Mouse (Mus musculus): ENCODE measurements at regions not wholly inside any gene's neighbourhood (a gene's known extent, or its start where the extent isn't known, plus 50 kb on each side); places are given as distances from the start of the nearest gene placed in this dataset.

DNA sequence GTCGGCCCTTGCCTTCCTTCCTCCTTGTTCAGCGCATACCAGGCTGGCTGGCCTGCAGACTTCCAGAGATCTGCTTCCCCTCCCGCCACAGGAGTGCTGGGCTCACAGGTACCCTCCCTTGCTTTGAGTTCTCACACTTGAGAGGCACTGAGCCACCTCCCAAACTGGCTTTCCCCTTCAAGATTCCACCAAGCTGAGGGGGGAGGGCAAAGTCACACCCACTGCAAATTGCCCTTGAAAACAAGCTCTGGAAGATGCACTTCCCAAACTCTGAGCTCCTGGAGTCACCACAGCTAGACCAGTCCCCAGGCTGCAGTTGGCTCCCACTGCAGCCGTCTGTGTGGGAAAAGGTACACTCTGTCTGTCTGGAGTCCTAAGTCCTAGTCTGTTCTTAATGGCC lies 142.1 kb upstream of the Slc22a12 start:
- in situ Hi-C loops (cut with MboI, MseI): loop anchor here (5.0 to 25.0 kb wide), 9 partner anchors 137 to 652 kb away; partner anchors contain the start of genes Kcnk4 (in 1 of the 2), Mark2 (in 1 of the 2) and Prdx5 (in 1 of the 2)

DNA sequence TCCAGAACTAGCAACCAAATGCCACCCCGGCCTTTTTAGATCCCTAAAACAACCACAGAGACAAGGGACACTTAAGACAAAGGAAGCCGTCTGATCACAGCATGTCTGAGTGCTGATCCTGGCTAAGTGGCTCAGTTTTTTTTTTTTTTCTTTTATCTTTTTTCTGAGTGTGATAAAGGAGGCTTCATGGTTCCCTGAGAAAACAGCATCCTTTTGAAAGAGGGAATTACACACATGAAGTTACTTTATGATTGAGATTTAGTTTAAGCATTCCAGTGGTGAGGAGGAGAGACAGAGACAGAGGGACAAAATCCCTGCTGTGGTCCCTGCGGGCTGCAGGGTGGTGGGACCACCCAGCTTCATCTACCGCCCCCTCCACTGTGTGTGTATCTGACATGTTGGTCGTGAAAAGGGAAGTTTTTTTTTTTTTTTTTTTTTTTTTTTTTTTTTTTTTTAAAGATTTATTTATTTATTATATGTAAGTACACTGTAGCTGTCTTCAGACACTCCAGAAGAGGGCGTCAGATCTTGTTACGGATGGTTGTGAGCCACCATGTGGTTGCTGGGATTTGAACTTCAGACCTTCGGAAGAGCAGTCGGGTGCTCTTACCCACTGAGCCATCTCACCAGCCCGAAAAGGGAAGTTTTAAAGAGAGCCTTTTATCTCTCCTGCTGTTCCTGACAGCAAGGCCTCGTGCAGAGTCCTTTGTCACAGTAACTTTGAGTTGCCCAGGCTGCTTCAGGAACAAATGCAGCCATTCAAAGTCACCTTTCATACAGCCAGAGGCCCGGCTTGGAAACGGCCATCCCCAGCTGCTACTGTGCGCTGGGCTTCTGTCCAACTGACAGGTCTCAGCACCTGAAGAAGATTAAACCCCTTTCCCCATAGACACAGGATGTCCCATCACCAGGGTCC lies 136.8 kb upstream of the Slc22a12 start:
- in situ Hi-C loops (cut with MboI, MseI): loop anchor here (5.0 to 25.0 kb wide), 10 partner anchors 47 to 658 kb away; partner anchors contain the start of genes Kcnk4 (in 1 of the 2), Mark2 (in 1 of the 2) and Prdx5 (in 1 of the 2)

DNA sequence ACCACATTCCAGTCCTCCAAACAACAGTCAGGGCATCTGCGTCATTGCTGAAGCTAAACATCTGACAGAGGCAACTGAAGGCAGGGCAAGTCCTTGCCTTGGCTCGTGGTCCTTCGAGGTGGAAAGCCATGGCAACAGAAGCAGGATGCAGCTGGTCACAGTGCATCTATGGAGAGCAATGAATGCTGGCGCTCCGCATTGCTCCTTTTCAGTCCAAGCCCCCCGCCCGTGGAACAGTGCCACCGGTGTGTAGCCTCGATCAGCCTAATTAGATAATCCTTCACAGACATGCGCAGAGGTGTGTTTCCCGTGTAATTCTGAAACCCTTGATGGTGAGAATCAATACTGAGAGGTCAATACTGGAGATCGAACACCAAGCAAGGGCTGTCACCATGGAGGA lies 134.7 kb upstream of the Slc22a12 start:
- in situ Hi-C loops (cut with MboI, MseI): loop anchor here (5.0 to 25.0 kb wide), 4 partner anchors 45 to 660 kb away; partner anchors contain the start of gene Mark2 (in 1 of the 2)

DNA sequence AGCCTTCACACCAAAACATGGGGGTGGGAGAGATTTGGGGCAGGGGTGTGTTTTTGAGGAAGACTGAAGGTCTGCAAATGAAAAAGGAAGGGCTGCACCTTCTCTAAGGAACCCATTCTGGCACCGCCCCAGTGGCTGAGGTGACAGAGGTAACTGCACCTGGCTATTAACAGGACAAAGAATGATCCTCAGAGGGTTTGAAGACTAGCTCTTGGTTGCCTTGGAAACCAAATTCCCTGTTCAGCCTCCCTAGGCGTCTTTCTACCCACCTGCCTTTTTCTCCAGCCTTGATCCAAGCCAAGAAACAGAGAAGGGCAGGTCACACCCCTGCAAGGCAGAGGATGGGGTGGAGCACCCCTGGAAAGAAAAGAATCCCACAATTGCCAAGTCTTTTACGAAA lies 132.8 kb upstream of the Slc22a12 start:
- in situ Hi-C loops (cut with MboI, MseI): loop anchor here (5.0 to 25.0 kb wide), 4 partner anchors 43 to 662 kb away; partner anchors contain the start of gene Mark2 (in 1 of the 2)

DNA sequence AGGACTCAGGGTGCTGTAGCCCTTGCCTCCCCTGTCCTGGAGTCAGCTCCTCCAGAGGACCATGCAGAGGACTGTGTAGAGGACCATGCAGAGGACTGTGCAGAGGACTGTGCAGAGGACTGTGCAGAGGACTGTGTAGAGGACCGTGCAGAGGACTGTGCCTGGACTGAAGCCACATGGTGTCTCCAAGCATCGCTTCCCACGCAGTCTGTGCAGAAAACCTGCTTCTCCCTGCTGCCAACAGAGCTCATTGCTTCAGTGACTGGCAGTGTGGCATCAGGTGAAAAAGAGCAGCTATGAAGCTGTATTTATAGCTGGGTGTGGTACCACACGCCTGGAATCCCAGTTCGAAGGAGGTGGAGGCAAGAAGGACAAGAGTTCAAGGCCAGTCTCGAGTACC lies 128.9 kb upstream of the Slc22a12 start:
- in situ Hi-C loops (cut with MboI, MseI): loop anchor here in 1 of 2 experiments (10.0 to 25.0 kb wide), 2 partner anchors 184 to 463 kb away; no protein-coding TSS in a partner anchor

DNA sequence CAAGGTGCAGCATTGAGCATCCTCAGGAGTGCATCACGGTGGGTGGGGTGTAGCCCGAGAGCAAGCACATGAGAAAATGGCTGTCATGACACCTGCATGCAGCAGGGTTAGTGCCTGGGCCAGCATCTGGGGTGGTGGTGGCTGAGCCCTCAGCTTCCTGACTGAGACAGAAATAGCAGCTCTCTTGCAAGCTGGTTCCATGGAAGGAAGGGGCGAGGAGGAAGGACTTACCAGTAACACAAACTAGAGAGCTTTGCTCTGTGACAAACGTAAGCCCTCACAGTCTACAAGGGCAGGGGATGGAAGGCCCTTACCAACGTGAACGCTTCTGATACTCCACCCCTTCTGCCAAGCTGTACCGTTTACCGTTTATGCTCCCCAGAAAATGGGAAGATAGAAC lies 127.0 kb upstream of the Slc22a12 start:
- in situ Hi-C loops (cut with MboI, MseI): loop anchor here in 1 of 2 experiments (10.0 to 25.0 kb wide), 2 partner anchors 183 to 465 kb away; no protein-coding TSS in a partner anchor

DNA sequence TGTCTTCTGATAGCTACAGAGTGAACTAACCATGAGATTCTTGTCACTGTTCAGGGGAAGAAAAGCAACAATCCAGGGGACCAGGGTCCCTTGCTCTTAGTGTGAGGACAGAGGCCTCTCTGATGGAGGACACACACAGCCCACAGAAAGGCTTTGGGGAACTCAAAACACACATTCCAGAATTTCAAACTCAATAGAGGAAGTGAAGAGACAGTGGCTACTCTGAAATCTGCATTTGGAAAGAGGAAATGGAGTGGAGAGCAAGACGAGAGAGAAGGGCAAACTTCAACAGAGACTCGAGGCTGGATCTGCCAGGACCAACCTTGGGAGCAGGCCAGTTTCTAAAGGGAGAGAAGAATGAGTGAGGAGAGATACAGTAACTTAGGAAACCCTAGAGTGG lies 125.7 kb upstream of the Slc22a12 start:
- in situ Hi-C loops (cut with MboI, MseI): loop anchor here in 1 of 2 experiments (25.0 kb wide), 1 partner anchor 181 kb away; no protein-coding TSS in a partner anchor

DNA sequence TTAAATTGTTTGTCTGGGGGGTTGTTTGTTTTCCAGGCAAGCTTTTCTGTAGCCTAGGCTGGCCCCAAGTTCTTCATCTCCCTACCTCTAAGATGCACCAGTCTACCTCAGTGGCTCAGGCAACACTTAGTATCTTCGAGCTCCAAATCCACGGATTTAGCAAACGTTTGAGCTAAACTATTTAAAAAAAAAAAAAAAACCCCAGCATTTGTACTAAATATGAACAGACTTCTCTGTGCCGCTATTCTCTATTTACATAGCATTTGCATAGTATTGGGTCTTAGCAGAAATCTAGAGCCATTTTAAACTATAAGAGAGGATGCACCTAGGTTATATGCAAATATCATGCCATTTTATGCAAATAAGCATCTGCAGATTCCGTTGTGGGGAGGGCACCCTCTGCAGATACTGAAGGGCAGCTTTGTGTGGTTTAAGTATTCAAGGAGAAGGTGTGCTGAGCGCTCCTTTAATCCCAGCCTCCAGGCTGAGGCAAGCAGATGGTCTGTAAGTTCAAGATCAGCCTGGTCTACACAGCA lies 123.4 kb upstream of the Slc22a12 start:
- in situ Hi-C loops (cut with MboI, MseI): loop anchor here in 1 of 2 experiments (25.0 kb wide), 1 partner anchor 179 kb away; no protein-coding TSS in a partner anchor

DNA sequence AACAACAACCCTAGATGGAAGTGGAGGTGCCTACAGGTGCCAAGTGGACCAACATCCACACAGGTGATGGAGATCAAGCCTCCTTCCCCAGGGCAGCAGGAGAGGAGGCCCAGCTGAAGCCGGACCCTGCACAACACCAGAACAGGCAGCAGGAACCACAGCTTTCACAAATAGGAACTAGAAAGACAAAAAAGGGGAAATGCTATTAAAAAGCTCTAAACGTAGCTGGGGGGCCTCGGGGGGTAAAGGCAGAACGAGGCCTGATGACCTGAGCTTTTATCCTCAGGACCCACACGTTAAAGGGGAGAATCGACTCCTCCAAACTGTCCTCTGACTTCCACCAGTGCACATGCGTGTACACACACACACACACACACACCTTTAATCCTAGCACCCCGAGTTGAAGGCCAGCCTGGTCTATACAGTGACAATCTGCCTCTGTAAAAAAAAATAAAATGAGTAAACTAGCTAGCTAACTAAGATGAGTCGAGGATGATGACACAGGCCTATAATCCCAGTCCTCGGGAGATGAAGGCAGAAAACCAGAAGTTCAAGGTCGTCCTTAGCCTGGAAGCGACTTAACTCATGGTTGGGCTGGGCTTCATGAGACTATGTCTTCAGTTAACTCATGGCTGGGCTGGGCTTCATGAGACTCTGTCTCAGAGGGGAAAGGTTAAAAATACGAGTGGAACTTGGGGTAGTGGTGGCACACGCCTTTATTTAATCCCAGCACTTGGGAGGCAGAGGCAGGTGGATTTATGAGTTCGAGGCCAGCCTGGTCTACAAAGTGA lies 122.6 kb upstream of the Slc22a12 start:
- in situ Hi-C loops (cut with MboI, MseI): loop anchor here in 1 of 2 experiments (25.0 kb wide), 1 partner anchor 178 kb away; no protein-coding TSS in a partner anchor

DNA sequence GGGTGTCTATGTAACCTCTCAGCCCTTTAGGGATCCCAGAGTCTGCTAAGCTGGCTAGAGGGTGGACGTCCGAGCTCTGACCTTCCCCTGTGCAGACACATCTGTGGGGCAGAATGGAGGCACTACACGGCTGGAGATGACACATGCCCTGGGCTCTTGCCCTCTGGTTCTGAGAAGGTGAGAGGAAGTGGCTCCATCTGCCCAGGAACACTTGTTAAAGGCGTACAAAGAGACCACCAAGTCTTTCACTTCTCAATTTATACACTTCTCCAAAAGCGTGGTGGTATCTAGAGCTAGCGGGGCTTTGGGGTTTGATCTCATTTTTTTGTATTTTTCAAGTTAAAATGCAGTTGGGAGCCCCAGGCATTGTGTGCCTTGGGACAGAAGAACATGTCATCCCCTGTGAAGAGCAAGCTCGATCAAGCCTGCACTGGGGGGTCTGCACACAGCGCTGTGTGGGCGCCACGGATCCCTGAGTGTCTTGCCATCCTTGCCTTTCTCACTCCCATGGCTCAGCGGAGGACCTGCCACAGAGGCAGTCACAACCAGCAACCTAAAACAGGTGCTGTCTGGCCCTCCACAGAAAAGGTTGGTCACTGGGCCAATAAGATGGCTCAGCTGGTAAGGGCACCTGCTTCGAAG lies 121.6 kb upstream of the Slc22a12 start:
- in situ Hi-C loops (cut with MboI, MseI): loop anchor here (5.0 to 25.0 kb wide), 2 partner anchors 172 to 177 kb away; no protein-coding TSS in a partner anchor

DNA sequence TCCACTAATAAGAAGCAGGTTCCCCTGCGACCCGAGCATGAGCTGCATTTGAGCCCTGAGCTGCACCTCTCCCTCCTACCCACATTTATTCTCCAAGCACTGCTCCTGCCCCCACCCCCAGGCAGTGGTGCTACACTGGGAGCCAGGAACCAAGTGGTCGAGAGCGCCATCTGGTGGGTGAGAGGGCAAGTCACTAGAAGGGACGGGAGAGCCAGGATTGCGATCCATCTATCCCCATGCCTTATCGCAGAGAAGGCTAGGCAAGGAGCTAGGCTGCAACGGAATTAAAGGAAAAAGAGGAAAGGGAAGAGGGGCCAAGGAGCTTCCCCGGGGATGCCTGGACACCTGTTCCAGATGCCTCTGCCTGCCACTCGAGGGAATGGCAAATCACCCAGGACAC lies 120.6 kb upstream of the Slc22a12 start:
- in situ Hi-C loops (cut with MboI, MseI): loop anchor here (5.0 to 25.0 kb wide), 2 partner anchors 171 to 176 kb away; no protein-coding TSS in a partner anchor

DNA sequence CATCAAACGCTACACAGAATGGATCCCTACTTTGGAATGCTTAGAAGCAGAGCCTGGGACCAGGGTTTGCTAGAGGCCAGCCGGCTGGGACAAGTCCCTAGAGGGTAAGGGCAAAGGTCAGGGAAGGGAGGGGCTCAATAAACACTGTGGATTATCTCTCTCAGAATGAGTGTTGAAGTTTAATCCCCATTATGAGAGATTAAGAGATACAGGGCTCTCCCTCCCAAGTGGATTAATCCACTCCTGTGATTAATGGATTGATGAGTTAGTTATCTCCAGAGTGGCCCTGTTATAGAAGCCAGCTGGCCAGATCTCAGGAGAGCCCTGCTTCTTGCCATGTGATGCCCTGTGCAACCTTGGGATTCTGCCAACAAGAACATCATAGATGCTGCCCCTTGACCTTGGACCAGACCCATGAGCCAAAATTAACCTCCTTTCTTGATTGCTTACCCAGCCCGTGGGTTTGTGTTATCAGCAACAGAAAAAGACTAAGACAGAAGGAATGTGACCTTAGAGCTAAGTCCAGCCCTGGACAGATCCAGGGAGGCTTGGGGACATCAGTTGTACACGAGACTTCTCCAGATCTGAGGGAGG lies 119.6 kb upstream of the Slc22a12 start:
- in situ Hi-C loops (cut with MboI, MseI): loop anchor here (5.0 to 25.0 kb wide), 2 partner anchors 170 to 175 kb away; no protein-coding TSS in a partner anchor

DNA sequence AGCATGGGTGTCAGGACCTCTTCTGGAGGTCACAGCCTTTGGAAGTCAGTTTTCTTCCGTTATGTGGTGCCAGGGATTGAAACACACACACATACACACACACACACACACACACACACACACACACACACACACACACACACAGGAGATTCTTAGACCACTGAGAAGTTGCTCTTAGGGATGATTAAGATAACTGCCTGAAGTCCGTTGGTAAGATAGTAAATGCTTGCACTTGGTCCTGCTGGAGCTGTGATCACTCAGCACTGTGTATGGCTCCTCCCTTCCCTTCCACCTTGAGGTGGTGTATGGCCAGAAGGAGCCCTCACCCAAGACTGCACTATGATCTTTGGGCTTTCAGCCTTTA lies 118.7 kb upstream of the Slc22a12 start:
- in situ Hi-C loops (cut with MboI, MseI): loop anchor here (5.0 to 25.0 kb wide), 2 partner anchors 169 to 174 kb away; no protein-coding TSS in a partner anchor

DNA sequence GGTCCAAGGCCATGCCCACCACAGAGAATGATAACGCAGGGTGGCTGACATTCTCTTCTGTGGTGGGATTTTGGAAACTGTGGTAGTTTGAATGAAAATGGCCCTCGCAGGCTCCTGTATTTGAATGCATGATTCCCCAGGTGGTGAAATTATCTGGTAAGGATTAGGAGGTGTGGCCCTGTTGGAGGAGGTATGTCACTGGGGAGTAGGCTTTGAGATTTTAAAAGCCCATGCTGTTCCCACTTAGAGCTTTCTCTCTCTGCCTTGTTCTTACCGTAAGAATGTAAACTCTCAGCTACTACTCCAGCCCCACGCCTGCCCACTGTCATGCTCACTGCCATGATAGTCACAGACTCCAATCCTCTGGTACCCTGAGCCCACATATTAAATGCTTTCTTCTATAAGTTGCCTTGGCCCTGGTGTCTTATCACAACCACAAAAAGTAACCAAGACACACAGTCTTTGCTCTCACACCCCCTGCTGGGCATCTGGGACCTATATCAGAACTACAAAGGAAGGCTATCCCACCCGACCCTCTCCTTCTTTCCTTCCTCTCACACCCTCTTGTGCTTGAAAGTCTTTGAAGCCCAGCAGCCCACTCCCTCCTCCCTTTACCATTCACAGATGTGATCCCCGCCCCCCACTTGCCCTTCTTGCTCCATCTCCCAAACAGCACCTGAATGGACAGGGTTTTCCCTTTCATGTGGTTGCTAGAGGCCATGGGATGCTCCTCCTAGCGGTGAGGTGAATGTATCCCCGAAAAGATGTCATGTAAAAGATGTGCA lies 118.1 kb upstream of the Slc22a12 start:
- in situ Hi-C loops (cut with MboI, MseI): loop anchor here (5.0 to 25.0 kb wide), 2 partner anchors 169 to 174 kb away; no protein-coding TSS in a partner anchor

DNA sequence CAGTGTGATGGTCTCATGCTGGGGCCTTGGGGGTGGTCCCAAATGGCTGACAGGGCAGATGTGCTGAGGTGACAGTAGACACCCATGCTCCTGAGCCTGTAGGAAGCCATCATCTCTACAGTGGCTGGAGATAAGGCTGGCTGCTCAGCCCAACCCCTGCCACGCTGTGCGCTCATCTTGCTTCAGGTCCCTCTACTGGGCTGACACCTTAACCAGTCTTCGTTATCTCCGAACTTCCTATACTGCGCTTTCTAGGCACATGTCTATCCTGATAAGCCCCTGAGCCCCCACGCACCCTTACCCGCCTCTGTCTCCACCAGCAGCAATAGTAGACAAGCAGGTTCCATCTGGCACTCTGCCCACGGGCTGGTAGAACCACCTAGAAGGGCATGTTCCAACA lies 117.3 kb upstream of the Slc22a12 start:
- in situ Hi-C loops (cut with MboI, MseI): loop anchor here (5.0 to 25.0 kb wide), 2 partner anchors 168 to 173 kb away; no protein-coding TSS in a partner anchor

DNA sequence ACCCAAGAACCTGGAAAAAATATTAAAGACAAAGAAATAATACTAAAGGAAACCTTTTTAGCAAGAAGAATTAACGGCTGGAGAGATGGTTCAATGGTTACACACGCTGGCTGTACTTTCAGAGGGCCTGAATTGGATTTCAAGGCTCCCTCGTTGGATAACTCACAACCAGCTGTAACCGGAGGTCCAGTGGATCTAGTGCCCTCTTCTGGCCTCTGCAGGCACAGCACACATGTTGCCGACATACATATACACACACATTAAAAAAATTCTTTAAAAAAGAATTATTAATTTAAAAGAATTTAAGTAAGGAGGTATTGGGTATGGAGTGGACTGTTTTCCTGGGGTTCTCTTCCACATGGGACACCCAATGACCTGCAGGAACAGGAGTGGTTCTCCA lies 111.7 kb upstream of the Slc22a12 start:
- in situ Hi-C loops (cut with MboI, MseI): loop anchor here in 1 of 2 experiments (25.0 kb wide), 1 partner anchor 167 kb away; no protein-coding TSS in a partner anchor

DNA sequence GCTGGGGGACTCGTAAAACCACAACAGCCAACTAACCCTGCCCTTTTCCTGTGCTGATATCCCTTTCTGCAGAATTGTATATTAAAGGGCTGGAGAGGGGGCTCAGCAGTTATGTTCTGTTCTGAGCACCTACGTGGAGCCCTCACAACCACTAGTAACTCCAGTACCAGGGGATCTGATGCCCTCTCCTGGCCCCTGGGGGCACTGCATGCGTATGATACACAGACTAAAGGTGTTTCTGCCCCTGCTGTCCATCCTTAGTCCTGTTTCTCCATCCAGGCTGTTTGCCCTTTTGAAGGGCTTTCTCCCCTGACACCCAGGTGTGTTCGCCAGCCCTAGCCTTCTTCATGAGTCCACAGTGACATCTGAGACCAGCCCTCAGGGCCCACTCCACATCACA lies 109.9 kb upstream of the Slc22a12 start:
- in situ Hi-C loops (cut with MboI, MseI): loop anchor here in 1 of 2 experiments (25.0 kb wide), 1 partner anchor 165 kb away; no protein-coding TSS in a partner anchor

DNA sequence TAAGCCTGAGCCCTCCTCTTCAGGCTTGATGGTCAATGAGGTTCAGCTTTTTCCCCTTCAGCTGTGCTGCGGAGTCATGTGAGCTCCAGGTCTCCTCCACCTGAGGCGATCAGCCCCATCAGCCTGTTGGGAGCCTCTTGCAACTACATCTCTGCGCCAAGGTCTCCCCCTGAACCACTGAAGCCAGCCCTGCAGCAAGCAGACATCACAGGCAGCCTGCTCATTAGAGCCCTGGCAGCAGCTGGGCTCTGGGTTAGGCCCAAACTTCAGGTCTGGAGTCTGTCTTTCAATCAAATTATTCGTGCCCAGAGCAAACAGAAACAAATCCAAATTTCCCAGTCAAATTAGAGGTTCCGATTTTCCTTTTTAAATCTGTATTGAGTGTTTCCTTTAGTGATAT lies 108.4 kb upstream of the Slc22a12 start:
- in situ Hi-C loops (cut with MboI, MseI): loop anchor here in 1 of 2 experiments (25.0 kb wide), 1 partner anchor 164 kb away; no protein-coding TSS in a partner anchor

DNA sequence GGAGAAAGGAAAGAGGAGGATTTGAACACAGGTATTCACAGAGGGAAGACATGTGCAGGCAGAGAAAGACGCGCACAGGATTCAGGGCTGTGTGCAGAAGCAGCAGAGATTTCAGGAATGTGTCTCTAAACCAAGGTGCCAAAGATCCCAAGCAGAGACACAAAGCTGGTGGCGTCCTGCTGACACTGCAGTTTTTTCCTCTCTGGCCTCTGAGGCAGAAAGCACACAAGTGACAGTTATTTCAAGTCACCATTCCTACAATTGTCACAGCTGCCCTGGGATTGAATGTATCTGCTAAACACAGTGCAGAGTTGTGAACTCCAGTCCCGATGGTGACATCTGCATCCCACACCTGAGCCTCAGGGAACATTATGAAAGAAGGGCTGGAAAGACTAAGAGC lies 107.1 kb upstream of the Slc22a12 start:
- in situ Hi-C loops (cut with MboI, MseI): loop anchor here in 1 of 2 experiments (25.0 kb wide), 1 partner anchor 163 kb away; no protein-coding TSS in a partner anchor

Data from T-helper 17 cell (primary cell).